Mouse (Mus musculus) G1E (cell line): Measurements from ENCODE around the gene Invs. TPM values are rescaled to one million over a fixed set of nuclear protein-coding genes. Genes with fewer than 3 reads are reported as not detected.
A peak's percentile ranks its signal among the peaks of the same experiment; 100 is the strongest.
"Not testable (repeated sequence)": the region's sequence is repeated elsewhere in the genome, so short reads cannot be mapped to it uniquely, and the experiment has no call there.

Experiments used
- ATAC-seq: 2 replicates; pipeline ENCODE4 v1.8.0; 2016; ENCODE audit warnings: mild to moderate bottlenecking; ENCODE audit not compliant: insufficient number of reproducible peaks, poor library complexity, low FRiP score, severe bottlenecking; ENCODE audit errors: extremely low read depth
- DNase-seq: peaks from one replicate; pipeline ENCODE4 v3.0.0; 2012; ENCODE audit warnings: low spot score
- H3K27me3 ChIP-seq: 2 replicates; pipeline ENCODE4 v1.6.1; 2012; ENCODE audit warnings: mild to moderate bottlenecking, low read length, inconsistent platforms; ENCODE audit not compliant: insufficient read depth
- H3K36me3 ChIP-seq: replicated peaks from 2 replicates; pipeline ENCODE3; 2012; ENCODE audit warnings: mild to moderate bottlenecking, inconsistent platforms
- H3K4me1 ChIP-seq: 2 replicates; pipeline ENCODE4 v1.6.1; 2012; ENCODE audit warnings: low read depth, low read length, inconsistent platforms, mixed read lengths; ENCODE audit not compliant: insufficient read depth
- H3K4me3 ChIP-seq: 2 replicates; pipeline ENCODE4 v1.5.1; 2012; ENCODE audit warnings: low read depth, mild to moderate bottlenecking, inconsistent platforms, low read length, moderate library complexity, mixed read lengths
- H3K9me3 ChIP-seq: replicated peaks from 2 replicates; pipeline ENCODE4 v1.6.1; 2012; ENCODE audit warnings: inconsistent platforms
- CTCF ChIP-seq: IDR thresholded peaks from 2 replicates; pipeline ENCODE4 v1.5.1; 2012; ENCODE audit warnings: low read depth, low read length, inconsistent platforms, mixed read lengths
- GATA1 ChIP-seq: IDR thresholded peaks from 2 replicates; pipeline ENCODE4 v1.6.1; 2012; ENCODE audit warnings: borderline replicate concordance, low read length, inconsistent platforms, mixed read lengths
- GATA2 ChIP-seq: IDR thresholded peaks from 2 replicates; pipeline ENCODE4 v1.6.1; 2012; ENCODE audit warnings: low read depth, low read length, inconsistent platforms, borderline replicate concordance
- POLR2AphosphoS5 ChIP-seq: IDR thresholded peaks from 2 replicates; pipeline ENCODE4 v1.6.1; 2012; ENCODE audit warnings: low read depth, low read length, inconsistent platforms; ENCODE audit not compliant: insufficient replicate concordance
- TAL1 ChIP-seq: conservative IDR thresholded peaks from 2 replicates; pipeline ENCODE4 v1.6.1; 2012; ENCODE audit warnings: low read depth, low read length, inconsistent platforms, mixed read lengths
- polyA plus RNA-seq: library from polyadenylated mRNA; stranded (reverse); fragments of >175 nt; gene quantifications from 2 replicates; pipeline ENCODE4 v1.2.3, GENCODE M21; 2012
- total RNA-seq, 2 experiments: library from RNA; stranded (forward) in 1 of 2; stranded (reverse) in 1 of 2; fragments of 200-1000 nt in 1 of 2; fragments of >200 nt in 1 of 2; fragmentation: Nextera tagmentation in 1 of 2; gene quantifications; 2 replicates each; pipeline ENCODE4 v1.2.3; 2014 to 2017

Gene Invs
- total and polyA plus RNA-seq, 3 experiments, result 7.5 to 25.8 (median 10.2) TPM

GRCm38 (mm10) chr4:48396949-48397348 lies 117.4 kb downstream of the Invs start:
- Histone ChIP-seq H3K4me1 (no peaks in the 10 kb centered on the region), H3K4me3 (no peak overlapping the region), H3K27me3 (no peaks in the 10 kb centered on the region), H3K36me3 (peaks cover 13% of the 10 kb centered on the region), H3K9me3 (no peaks in the 10 kb centered on the region)
- no peak for ATAC-seq
- TF ChIP-seq POLR2AphosphoS5, result no peak
- no peak for TF ChIP-seq TAL1
- TF ChIP-seq CTCF, result no peak
- no peak for TF ChIP-seq GATA2
- TF ChIP-seq GATA1, result no peak
- DNase-seq, result no peak

DNA sequence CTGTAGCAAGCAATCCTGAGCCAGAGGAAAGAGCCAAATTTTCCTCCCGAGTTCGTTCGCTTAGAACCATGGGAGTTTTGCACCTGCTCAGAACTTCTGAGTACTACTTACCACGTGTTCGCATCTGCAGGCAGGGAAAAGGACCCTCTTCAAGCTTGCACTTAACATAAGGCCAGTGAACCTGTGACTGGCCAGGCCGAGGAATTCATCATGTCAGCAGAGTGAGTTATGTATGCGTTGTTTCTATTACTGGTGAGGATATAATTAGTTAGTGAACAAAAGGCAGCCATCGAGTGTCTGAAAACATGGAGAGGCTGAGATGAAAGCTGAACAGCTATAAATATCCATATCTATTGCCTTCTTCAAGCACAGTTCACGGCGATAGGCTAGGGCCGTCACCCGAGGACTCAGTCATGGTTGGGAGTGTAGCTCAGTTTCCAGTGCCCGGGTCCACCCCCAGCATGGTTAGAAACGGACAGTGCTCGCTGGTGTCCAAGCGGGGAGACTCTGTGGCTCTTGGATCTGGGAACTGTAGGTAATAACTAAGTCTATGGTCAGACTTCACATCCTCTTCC lies 123.6 kb downstream of the Invs start:
- no peak for ATAC-seq
- DNase-seq, result no peak
- Histone ChIP-seq H3K36me3 (peaks cover 6% of the 10 kb centered on the region), H3K9me3 (no peaks in the 10 kb centered on the region), H3K4me3 (no peak overlapping the region), H3K4me1 (peaks cover 7% of the 10 kb centered on the region; the same call in 1 of the 2 replicates), H3K27me3 (no peaks in the 10 kb centered on the region)
- no peak for TF ChIP-seq GATA1
- no peak for TF ChIP-seq POLR2AphosphoS5
- TF ChIP-seq TAL1, result no peak
- TF ChIP-seq CTCF, result no peak
- no peak for TF ChIP-seq GATA2

DNA sequence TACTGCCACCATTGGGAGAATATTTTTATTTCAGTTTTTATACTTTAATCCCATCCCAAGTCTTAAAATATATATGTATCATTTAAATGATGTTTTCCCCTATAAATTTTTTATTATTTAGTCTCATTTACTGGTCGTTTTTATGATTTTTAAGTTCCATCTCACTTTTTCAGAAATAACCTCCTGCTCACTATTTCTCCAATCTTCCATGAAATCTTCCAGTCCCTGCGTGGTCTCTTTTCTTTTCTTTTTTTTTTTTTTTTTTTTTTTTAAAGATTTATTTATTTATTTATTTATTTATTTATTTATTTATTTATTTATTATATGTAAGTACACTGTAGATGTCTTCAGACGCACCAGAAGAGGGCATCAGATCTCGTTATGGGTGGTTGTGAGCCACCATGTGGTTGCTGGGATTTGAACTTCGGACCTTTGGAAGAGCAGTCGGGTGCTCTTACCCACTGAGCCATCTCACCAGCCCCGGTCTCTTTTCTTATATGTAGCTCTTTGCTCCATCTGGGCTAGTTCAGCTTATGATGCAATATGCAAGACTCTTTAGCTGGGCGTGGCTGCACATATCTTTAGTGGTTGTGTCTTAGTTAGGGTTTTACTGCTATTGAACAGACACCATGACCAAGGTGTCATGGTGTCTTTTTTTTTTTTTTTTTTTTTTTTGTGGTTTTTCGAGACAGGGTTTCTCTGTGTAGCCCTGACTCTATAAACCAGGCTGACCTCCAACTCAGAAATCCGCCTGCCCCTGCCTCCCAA lies 126.3 kb downstream of the Invs start:
- ATAC-seq, H3K27me3 ChIP-seq, H3K9me3 ChIP-seq, H3K36me3 ChIP-seq, H3K4me3 ChIP-seq, DNase-seq, H3K4me1 ChIP-seq: not testable (repeated sequence)

- peak; percentile 45 for ATAC-seq
Measured at GRCm38 (mm10) chr4:48407350-48408039, 127.9 kb downstream of the Invs start.

DNA sequence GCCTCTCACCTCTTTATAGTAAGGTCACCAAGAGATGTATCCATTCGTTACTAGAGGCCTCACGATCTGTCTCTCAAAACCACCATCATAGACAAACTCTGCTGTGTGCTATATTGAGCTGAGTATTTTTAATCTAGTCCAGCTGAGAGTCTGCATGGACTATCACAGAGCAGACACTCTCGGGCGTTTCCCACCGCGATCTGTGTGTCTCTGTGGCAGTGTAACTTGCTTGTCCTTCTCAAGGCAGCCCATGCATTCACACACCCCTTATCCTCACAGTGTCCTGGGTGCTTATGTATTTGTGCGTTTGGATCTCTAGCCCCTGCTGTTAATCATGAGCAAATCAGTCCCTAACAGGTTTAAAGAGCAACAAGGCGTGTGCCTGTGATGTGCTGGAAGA lies 133.9 kb downstream of the Invs start:
- Histone ChIP-seq H3K36me3 (peaks cover 17% of the 10 kb centered on the region), H3K4me3 (no peak overlapping the region), H3K4me1 (no peaks in the 10 kb centered on the region), H3K27me3 (no peaks in the 10 kb centered on the region), H3K9me3 (no peaks in the 10 kb centered on the region)
- TF ChIP-seq GATA2 (no peak), CTCF (no peak), GATA1 (no peak), TAL1 (no peak), POLR2AphosphoS5 (no peak)
- ATAC-seq, result no peak
- no peak for DNase-seq

More at GRCm38 (mm10) chr4:48407350-48408039, 127.9 kb downstream of the Invs start:
- no peak overlapping the region for H3K4me3 ChIP-seq
- H3K4me1 ChIP-seq, result peaks cover 7% of the 10 kb centered on the region; the same call in 1 of the 2 replicates
- no peak for DNase-seq
- TF ChIP-seq TAL1 (no peak), CTCF (peak; percentile 94)
- H3K36me3 ChIP-seq, result peaks cover 9% of the 10 kb centered on the region
- H3K27me3 ChIP-seq, result no peaks in the 10 kb centered on the region
- no peaks in the 10 kb centered on the region for H3K9me3 ChIP-seq

DNA sequence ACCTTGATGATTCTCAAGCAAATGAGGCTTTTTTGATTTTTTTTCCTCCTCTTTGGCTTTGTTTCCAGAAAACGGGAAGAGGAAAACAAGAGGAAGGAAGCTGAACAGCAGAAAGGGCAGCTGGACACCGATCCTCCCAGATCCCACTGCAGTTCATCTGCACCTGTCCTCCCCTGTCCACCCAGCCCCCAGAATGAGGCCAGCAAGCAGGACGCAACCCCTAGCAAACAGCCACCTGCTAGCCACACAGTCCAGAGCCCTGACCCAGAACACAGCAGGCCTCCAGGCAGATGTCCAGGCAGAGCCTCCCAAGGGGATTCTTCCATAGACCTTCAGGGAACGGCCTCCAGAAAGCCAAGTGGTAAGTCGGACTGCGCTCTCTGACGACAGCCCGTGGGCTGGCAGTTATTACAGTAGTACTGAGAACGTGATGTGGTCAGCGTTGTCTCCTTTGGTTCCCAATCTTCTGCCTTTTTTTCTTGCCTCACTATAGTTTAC lies 136.3 kb downstream of the Invs start:
- ATAC-seq (no peak), DNase-seq (no peak)
- TF ChIP-seq CTCF (no peak), GATA1 (no peak), TAL1 (no peak), POLR2AphosphoS5 (no peak), GATA2 (no peak)
- Histone ChIP-seq H3K36me3 (peaks cover 34% of the 10 kb centered on the region), H3K4me3 (no peak overlapping the region), H3K27me3 (no peaks in the 10 kb centered on the region), H3K4me1 (no peaks in the 10 kb centered on the region), H3K9me3 (no peaks in the 10 kb centered on the region)
